Mouse (Mus musculus) spleen, postnatal 14 days (tissue): ENCODE measurements around the gene Clspn.
"Not testable (repeated sequence)": the region's sequence is repeated elsewhere in the genome, so short reads cannot be mapped to it uniquely, and the experiment has no call there.

Source experiments
- DNase-seq, 2 experiments: peaks; one replicate each; pipeline ENCODE4 v3.0.0; 2021 to 2022; ENCODE audit warnings: low spot score in 2 of 2

Gene Clspn

DNA sequence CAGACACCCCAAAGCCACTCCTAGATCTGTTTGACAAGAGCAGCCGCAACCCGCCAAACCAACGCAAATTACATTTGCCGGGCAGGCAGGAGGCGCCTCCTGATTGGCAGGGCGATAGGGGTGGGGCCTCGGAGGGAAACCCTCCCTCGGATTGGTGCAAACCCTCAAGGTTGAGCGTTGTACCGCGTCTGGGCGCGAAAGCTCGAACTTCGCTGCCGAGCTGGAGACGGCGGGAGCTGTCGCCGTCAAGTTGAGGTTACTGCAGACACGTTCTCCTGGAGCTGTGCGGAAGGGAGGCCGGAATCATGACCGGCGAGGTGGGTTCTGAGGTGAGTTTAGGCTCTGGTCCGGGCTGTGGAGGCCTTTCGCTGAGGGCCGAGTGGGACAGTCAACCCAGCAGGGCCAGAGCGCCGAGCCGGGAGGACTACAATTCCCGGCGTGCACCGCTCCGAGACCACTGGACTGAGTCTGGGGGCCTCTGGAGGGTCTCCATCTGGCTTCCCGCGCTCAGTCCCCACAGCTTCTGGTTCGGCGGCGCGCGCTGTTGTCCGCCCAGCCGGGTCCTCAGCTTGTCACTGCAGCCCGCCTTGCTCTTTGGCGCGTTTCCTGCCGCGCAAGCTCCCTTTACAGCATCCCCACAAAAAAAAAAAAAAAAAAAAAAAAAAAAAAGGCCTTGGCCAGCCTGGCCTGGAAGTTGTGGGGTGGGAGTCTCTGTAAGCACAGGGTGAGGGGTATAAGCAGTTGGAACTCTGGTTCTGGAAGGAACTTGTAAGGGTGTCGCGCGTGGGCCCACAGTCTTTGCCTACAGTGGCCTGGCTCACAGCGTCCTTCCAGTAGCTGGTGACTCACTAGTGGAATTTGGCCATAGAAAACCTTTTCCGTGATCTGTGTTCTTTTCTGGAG lies at the start of gene Clspn:
Gene Clspn, plus strand, starts transcription at position 127 of the 903 bp plus-strand sequence.
- DNase-seq = peak; percentile 85 to 88

- DNase-seq = no peak
Measured at GRCm38 (mm10) chr4:126508110-126508899, 48.4 kb upstream of the Clspn start.

- DNase-seq = no peak
Measured at GRCm38 (mm10) chr4:126509072-126509471, 47.7 kb upstream of the Clspn start.

GRCm38 (mm10) chr4:126511013-126511412 lies 45.7 kb upstream of the Clspn start:
- DNase-seq = no peak

- DNase-seq = no peak
Measured at GRCm38 (mm10) chr4:126512308-126513066, 44.2 kb upstream of the Clspn start.

GRCm38 (mm10) chr4:126526164-126526563 lies 30.6 kb upstream of the Clspn start:
- no peak for DNase-seq

DNA sequence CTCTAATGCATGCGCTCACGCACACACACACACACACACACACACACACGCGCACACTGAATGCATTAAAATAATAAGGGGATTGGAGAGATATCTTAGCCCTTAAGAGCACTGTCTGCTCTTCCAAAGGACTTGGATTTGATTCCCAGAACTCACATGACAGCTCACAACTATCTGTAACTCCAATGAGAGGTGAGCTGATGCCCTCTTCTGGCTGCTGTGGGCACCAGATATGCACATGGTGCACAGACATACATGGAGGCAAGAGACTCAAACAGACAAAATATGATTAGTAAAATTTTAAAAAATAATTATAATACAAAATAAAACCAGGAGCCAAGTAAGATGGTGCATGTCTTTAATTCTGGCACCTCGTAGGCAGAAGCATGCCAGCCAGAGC lies 29.9 kb upstream of the Clspn start:
- no peak for DNase-seq

DNA sequence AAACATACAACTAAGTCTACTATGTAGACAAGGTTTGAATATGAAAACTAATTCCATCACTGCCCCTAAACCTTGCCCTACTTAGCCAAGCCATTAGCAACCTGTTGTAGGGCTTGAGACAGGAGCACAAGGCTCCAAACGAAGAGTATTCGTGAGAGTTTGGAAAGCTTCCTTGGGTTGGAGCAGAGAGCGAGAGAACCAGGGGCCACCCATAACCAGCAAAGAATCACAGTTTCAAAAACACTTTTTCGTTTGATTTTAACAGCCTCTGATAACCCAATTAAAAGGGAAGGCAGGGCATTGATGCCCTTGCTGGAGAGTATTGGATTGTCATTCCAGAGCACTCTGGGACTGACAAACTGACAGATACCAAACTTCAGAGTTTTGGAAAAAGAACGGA lies 24.4 kb upstream of the Clspn start:
- DNase-seq = no peak

DNA sequence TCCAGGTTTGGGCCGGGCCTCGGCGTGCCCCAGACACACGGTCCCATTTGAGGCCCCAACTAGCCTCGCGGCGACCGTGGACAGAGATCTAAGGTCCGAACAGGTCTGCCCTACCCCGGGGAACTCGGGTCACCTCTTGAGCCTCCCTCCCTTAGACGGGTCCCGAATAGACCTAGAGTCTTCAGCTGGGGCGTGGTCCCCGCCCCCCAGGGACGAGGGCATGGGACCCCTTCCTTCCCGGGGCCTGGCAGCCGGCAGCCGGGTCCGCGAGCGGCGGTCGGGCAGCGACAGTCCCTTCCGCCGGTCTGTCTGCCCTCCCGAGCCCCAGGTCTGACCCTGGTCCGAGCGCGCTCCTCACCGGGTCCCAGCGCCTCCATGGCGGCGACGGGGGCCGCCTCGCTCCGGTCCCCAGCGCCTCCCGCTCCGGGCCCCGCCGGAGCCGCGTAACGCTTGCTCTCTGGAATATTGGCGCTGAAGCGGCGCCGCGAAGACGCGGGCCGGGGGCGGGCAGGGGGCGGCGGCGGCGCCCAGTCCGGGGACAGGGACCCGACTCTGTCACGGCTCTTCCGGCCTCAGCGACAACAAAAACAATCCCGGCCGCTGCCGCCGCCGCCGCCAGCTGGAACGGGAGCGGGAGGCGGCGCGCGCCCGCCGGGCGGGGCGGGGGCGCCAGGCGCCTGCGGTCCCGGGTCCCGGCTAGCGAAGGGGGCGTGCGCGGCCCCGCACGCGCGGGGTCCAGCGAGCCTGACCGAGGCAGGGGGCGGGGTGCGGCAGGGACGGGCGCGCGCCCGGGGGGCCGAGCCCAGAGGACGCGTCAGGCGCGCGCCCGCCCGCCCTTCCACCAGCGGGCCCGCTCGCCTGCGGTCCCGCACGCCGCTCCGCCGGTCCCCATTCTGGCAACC lies 23.7 kb upstream of the Clspn start, which contains the start of gene Ago4:
Gene Ago4, minus strand, starts transcription at position 646 of the 902 bp plus-strand sequence.
- peak in 1 of 2 experiments; percentile 12 for DNase-seq

DNA sequence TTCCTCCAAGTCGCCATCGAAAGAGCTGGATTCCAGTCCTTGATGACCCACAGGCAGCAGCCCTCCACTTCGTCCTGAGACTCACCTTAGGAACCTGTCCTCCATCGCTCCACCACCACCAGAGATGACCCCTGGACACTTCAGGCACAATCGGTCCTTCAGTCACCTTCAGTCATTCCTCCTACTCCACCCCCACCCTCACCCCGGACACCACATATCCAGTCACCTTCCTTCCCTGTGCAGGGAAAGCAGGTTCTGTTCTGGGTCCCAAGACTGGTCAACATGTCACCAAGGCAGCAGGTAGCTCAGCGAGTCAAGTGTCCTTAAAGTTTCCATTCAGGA lies 23.0 kb upstream of the Clspn start:
- DNase-seq = no peak

GRCm38 (mm10) chr4:126535631-126536030 lies 21.1 kb upstream of the Clspn start:
- not testable (repeated sequence) for DNase-seq

- peak in 1 of 2 experiments; percentile 16 for DNase-seq
Measured at GRCm38 (mm10) chr4:126536865-126537264, 19.9 kb upstream of the Clspn start.

DNA sequence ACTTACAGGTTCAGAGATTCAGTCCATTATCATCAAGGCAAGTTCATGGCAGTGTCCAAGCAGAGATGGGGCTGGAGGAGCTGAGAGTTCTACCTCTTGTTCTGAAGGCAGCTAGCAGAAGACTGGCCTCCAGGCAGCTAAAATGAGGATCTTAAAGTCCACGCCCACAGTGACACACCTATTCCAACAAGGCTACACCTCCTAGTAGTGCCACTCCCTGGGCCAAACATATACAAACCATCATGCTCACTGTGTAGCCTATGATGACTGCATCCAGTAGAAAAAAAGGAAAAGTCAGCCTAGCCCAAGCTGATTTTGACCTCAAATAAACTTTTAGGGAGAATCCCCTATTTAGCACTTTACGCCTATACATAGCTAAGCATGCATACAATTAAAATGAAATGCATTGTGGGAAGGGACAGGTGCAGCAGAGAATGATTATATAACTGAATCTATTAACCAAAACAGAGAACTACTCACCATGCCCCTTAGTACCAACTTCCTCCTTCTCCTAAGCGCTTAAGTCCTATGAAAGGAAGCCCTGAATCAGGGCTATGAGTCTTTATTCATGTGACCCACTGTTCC lies 16.2 kb upstream of the Clspn start:
- DNase-seq = peak in 1 of 2 experiments; percentile 12

DNA sequence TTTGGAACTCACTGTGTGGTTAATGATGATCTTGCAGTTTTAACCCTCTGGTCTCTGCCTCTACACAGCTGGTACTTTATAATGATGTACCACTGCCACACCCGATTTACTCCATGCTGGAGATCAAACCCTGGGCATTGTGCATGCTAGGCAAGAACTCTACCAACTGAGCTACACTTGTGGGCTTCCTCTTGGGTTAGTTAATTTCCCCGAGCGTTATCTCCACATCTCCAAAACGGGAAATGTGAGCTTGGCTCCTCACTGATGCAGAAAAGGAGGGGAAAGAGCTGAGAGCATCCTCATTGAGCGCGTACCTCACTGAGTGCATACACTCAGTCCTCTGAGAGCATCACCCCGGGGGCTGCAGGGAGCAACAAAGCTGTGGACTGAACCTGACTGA lies 13.9 kb upstream of the Clspn start:
- DNase-seq = no peak

- no peak for DNase-seq
Measured at GRCm38 (mm10) chr4:126545016-126545415, 11.7 kb upstream of the Clspn start.

GRCm38 (mm10) chr4:126545703-126546102 lies 11.0 kb upstream of the Clspn start:
- no peak for DNase-seq

DNA sequence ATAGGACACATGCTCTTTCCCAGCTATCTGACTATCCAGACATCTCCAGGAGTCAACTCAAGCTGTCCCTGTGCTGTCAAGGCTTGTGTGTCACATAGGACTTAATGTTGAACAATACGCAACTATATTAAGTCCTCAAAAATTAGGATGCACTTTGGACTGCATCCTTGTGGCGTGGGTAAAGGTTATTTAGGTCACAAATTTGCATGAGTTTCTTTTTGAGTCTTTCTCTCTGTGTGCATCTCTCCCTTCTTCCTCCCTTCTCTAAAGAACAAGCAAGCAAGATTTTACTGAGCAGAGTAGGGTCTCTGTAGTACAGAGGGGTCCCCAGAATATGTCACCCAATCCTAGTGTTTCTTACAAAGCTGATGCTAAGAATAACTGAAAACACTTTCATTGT lies 10.6 kb upstream of the Clspn start:
- no peak for DNase-seq

DNA sequence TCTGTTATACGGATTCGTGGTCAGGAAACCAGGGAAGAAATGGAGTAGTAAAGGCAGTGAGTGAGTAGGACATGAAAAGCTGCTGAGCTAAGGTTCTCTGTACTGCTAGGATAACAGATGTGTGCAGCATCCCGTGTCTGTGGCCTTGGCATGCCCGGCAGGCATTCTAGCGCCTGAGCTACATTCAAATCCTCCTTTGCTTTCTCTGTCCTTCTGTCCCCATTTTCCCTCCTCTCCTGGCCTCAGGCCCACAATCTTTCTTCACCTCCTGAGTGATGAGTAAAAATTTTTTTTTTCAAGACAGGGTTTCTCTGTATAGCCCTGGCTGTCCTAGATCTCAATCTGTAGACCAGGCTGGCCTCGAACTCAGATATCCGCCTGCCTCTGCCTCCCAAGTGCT lies 4.6 kb upstream of the Clspn start:
- DNase-seq = no peak

- DNase-seq = no peak
Measured at GRCm38 (mm10) chr4:126553105-126553504, 3.6 kb upstream of the Clspn start.

DNA sequence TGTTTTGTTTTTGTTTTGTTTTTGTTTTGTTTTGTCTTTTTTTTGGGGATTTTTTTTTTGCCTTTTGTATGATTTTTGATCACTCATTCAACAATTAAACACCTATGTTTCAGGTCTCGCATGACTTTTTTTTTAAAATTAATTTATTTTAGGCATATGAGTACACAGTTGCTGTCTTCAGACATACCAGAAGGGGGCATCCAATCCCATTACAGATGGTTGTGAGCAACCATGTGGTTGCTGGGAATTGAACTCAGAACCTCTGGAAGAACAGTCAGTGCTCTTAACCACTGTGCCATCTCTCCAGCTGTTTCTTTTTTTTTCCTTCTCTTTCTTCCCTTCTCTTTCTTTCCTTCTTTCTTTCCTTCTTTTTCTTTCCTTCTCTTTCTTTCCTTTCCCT lies 3.0 kb upstream of the Clspn start:
- no peak for DNase-seq

GRCm38 (mm10) chr4:126554462-126554861 lies 2.3 kb upstream of the Clspn start:
- no peak for DNase-seq
